Mouse (Mus musculus) lung, adult 2 months (tissue): ENCODE results near the gene Dock3.

Experiments used
- CTCF ChIP-seq: fragments of 200-500 bp; IDR thresholded peaks from 2 replicates; pipeline ENCODE4 v1.5.1; 2011; ENCODE audit warnings: mild to moderate bottlenecking, low read length, control low read depth; ENCODE audit not compliant: insufficient read depth
- POLR2A ChIP-seq: fragments of 200-500 bp; IDR thresholded peaks from 2 replicates; pipeline ENCODE4 v1.6.1; 2011; ENCODE audit warnings: low read depth, mild to moderate bottlenecking, control low read depth, low read length, borderline replicate concordance; ENCODE audit errors: extremely low read depth

GRCm38 (mm10) chr9:107262375-107262774 is 30.7 kb upstream of the Dock3 start:
- TF ChIP-seq POLR2A (no peak), CTCF (no peak)
